Mouse (Mus musculus) T-helper 2 cell (primary cell): ENCODE measurements around the gene Homer1.

Experiments used
- in situ Hi-C: fragments of 300-600 bp; cut with MboI, MseI; formaldehyde crosslinking; loops from one replicate; pipeline ENCODE4 v1.15.1; 2025; ENCODE audit warnings: high pct_unique_total_duplicates

Homer1 gene

DNA sequence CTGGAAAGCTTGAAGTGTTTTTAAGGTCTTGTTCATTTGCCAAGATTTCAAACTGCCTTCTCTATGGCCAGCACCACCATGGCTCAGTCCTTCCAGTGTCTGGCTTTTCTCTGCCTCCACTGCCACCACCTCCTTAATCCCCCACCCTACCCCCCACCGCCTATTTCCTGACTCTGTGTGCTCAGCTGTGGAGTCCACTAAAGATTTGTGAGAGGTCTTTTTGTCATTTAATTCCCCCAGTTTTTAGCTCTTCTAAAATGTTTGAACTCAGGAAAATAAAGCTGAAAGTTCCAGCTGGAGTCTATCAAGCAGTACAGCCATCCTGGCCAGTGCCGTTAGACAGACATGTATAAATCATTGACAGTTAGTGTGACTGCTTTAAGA is 89.8 kb downstream of the Homer1 start:
- in situ Hi-C loops = no loop called here

GRCm38 (mm10) chr13:93399710-93400216 is 100.3 kb downstream of the Homer1 start:
- in situ Hi-C loops = no loop called here

DNA sequence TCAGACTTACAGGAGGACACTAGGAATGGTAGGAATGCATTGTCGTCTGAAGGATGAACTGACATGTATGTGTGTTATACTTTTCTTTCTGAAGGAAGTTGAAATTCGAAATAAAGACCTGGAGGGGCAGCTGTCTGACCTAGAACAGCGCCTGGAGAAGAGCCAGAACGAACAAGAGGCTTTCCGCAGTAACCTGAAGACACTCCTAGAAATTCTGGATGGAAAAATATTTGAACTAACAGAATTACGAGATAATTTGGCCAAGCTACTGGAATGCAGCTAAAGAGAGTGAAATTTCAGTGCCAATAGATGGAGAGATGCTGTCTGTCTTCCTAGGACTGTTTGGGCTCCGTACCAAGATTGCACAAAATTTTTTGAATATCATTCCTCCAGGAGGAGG is 102.5 kb downstream of the Homer1 start:
- in situ Hi-C loops = no loop called here

GRCm38 (mm10) chr13:93406855-93407254 is 107.4 kb downstream of the Homer1 start:
- in situ Hi-C loops = no loop called here

- in situ Hi-C loops = no loop called here
These were observed 110.9 kb downstream of the Homer1 start for GRCm38 (mm10) chr13:93410343-93410742.

DNA sequence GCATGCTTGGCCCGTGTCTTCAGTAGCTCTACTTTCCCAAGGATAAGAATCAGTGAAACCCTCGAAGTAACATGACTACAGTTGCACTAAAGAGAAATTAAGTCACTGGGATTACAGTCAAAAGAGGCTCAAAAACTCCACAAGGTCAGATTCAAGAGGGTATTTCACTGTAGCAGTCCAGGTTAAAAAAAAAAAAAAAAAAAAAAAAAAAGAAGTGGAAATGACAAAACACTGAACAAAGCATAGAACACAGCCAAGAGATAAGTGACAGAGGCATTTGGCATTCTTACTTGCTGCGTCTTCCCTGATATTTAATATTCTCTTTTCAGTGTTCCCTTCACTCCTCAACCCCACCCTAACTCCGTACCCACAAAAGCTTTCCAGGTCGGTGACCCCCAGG is 115.6 kb downstream of the Homer1 start:
- in situ Hi-C loops = no loop called here

DNA sequence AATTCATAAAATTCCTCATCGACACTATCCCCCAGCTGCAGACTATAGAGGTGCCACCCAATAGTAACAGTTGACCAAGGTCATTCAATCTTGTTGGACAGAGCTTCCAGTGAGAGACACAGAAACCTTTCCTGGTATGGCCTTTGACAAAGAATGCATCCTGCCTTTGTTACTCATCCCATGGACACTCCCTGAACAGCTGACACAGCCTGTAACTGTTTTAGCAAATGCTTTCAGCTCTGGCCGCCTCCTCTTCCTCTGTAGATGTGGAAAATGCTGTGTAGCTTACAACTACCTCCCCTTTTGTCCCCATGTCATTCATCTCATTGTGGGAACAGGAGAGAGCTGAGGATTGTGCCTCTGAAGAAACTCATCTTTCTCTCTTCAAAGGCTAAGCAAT is 118.9 kb downstream of the Homer1 start:
- in situ Hi-C loops = no loop called here

DNA sequence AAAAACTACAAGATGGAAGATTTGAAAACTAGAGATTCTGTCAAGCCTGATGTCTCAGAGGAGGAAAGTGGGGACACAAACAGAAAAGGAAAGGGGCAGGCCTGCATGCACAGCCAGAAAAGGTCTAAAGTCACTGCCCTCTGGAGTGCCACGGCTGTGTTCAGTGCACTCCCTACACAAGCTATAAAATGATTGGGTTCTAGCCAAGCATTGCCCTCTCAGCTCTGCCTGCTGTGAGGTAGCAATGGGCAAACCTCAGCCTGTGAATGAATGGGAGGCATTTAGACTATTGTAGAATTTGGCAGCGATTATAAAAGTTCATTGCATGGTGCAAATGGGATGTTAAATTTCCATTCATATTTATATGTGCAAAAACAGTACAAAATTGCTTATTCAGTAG is 120.3 kb downstream of the Homer1 start:
- in situ Hi-C loops = no loop called here

DNA sequence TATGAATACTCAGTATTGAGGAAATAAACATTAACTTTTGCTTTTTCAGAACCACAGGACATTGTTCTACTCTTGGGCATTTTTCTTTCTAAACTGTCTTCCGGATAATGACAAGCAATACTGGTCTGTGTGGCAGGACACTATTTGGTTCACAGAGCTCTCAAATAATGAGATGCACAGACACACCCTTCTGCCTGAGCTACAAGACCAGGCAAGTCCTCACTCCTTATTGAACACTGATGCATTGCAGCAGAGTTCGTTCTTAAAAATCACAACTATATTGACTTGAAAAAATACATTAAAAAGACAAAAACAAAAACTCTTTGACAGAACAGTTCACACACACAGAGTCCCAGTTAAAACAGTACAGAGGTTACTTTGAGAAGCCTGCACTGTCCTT is 123.8 kb downstream of the Homer1 start:
- in situ Hi-C loops = no loop called here

GRCm38 (mm10) chr13:93427920-93428876 is 128.8 kb downstream of the Homer1 start:
- in situ Hi-C loops = no loop called here

DNA sequence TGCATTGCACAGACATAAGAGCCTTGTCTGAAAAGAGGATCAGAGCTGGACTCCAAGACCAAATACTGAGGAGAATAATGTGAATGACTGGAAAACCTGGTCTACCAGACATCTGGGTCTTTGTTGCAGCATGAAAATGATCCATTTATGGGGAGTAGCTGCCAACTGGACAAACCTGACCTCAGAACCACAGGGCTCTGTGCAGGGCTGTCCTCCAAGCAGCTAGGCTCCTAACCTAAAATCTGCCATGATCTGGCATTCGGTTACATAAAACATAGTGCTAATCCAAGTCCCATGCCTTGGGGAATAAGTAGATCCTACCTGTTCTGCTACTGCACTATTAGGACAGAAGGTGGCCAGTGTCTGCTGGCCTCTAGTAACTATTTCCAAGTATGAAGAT is 129.8 kb downstream of the Homer1 start:
- in situ Hi-C loops = no loop called here

DNA sequence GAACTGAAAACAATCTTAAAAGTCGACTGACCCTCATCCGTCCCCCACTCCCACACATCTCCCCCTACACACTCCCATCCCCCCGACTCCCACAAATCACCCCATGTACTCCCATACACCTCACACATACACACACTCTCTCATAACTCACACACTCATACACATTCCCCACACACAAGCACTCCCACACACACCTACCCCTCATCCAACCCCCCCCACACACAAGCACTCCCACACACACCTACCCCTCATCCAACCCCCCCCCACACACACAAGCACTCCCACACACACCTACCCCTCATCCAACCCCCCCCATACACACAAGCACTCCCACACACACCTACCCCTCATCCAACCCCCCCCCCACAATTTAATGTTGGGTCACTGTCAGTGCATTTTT is 140.7 kb downstream of the Homer1 start:
- in situ Hi-C loops = no loop called here

GRCm38 (mm10) chr13:93453275-93453674 is 153.8 kb downstream of the Homer1 start:
- in situ Hi-C loops = no loop called here
